Mouse (Mus musculus): ENCODE measurements around the gene Plekha4.
A peak's percentile ranks its signal among the peaks of the same experiment; 100 is the strongest.

Plekha4 gene

DNA sequence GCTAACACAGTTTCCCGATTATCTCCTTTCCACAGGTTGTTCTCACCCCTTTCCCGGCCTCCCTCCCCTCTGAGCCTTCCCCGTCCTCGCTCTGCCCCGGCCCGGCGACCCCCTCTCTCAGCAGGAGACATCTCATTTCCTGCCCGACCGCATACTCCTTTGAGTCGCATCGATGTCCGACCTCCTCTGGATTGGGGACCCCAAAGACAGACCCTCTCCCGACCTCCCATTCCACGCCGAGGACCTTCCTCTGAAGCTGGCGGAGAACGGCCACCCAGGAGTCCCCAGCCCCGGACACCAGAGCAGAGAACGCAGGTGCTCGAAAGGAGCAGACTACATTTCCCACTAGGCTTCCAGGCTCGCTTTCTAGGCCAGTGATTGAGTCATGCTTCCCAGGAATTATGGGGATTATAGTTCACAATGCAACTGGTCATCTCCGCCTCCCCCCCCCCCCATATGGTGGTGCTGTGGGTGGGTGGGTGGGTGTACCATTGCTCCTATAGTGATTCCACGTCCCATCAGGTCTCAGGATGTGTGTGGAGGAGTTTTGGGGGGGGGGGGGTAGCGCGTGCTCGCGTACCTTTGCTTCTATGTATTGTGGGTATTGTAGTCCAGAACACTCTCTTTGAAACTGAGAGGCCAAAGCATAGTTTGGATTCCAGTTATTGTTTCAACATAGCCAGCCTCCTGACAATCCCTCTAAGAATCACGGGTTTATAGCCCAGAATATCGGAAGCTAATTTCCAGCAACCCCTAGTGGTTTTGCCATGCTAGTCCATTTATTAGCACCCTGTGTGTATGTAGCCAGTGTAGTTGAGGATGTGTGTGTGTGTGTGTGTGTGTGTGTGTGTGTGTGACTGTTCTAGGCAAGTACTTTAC, 12.3 kb downstream of the Plekha4 start:
- DNase-seq (ENCODE audit: low spot score in 2 of 2), result no peak

DNA sequence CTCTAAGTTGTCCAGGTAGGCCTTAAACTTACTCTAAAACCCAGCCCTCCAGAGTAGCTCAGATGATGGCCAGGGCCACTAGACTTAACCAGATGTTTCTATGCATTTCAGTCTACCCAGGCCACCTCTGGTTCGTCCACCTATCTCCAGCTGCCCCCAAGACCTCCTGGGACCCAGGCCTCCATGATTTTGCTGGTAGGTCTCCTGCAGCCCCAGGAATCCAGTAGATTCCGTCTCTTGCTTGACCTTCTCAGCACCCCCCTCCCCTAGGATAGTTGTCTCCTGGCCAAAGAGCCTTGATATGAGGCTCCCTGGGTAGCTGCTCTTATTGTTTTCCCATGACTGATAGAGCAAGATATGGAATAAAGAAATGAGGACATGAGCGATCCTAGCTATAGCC, 13.0 kb downstream of the Plekha4 start:
- DNase-seq (ENCODE audit: low spot score in 2 of 2), result no peak

GRCm38 (mm10) chr7:45540213-45540612, 14.1 kb downstream of the Plekha4 start:
- DNase-seq (ENCODE audit: low spot score in 2 of 2), result no peak

DNA sequence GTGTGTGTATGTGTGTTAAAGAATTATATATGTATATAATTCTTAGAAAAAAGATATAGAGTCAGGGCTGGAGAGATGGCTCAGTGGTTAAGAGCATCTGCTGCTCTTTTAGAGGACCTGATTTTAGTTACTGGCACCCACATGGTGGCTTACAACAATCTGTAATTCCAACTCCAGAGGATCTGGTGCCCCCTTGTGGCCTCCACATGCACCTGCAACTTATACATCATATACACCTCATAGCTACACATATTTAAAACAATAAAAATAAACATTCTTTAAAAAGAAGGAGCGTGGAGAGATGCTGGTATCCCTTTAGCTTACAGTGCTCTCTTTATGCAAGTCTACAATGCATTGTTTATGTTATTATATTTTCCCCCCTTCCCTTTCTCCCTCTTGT, 18.4 kb downstream of the Plekha4 start:
- no peak for DNase-seq (ENCODE audit: low spot score in 2 of 2)

- DNase-seq (ENCODE audit: low spot score in 2 of 2), result no peak
Measured at GRCm38 (mm10) chr7:45549641-45550436, 23.7 kb downstream of the Plekha4 start.

- no peak for DNase-seq (ENCODE audit: low spot score in 2 of 2)
Measured at GRCm38 (mm10) chr7:45550821-45551511, 24.8 kb downstream of the Plekha4 start.

- DNase-seq (ENCODE audit: low spot score in 2 of 2), result no peak
Measured at GRCm38 (mm10) chr7:45551512-45551883, 25.4 kb downstream of the Plekha4 start.

DNA sequence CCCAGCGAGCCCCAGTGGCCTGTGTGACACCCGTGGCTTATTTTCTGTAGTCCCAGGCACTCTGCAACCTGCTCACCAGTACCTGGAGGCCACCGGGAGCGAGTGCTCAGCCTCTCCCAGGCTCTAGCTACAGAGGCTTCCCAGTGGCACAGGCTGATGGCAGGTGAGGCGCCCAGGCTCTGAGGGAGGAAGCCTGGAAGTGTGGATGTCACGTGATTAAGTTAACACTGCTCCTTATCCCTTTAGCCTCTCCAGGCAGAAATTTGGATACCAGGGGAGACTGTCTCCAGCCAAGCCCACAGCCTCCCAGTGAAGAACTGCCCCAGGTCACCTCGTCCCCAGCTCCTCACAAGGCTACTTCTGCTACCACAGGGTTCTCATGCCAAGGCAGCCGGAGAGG, 27.4 kb downstream of the Plekha4 start:
- no peak for DNase-seq (ENCODE audit: low spot score in 2 of 2)

DNA sequence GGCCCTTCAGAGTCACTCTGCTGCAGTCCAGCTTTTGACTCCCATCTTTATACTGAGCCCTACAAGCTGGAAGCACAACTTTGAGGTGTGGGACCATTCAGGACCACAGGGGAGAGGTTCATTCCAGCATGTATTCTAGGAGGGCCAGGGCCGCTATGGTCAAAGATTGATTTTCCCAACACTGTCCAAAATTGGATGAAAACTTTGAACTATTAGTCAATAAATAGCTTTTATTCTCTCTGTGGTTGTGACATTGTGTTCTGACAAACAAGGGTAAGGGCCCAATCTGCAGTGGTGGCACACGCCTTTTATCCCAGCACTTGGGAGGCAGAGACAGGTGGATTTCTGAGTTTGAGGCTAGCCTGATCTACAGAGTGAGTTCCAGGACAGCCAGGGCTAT, 27.9 kb downstream of the Plekha4 start:
- DNase-seq (ENCODE audit: low spot score in 2 of 2), result no peak

GRCm38 (mm10) chr7:45554744-45555143, 28.6 kb downstream of the Plekha4 start, which contains the start of gene Hsd17b14:
Gene Hsd17b14, plus strand, starts transcription at chr7:45554893.
- DNase-seq (ENCODE audit: low spot score in 2 of 2), result no peak

- peak; percentile 65 to 79 for DNase-seq (ENCODE audit: low spot score in 2 of 2)
Measured at GRCm38 (mm10) chr7:45555787-45556186, 29.7 kb downstream of the Plekha4 start.

GRCm38 (mm10) chr7:45558907-45559306, 32.8 kb downstream of the Plekha4 start:
- no peak for DNase-seq (ENCODE audit: low spot score in 2 of 2)

DNA sequence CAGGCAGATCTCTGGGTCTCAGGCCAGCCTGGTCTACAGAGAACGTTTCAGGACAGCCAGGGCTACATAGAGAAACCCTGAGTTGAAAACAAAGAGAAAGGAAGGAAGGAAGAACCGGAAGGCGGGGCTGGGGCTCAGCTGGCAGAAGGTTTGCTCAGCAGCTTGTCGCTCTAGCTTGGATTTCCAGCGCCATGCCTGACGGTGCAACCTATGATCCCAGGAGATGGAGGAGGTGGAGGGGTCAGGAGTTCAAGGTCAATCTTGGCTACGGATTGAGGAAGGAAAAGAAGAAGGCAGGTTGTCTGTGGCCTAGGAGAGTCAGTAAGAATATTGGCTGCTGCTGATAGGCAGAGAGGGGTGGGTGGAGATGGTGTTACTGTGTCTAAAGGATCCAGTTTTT, 34.1 kb downstream of the Plekha4 start:
- DNase-seq (ENCODE audit: low spot score in 2 of 2), result no peak

- peak; percentile 59 to 78 for DNase-seq (ENCODE audit: low spot score in 2 of 2)
Measured at GRCm38 (mm10) chr7:45560843-45561623, 34.9 kb downstream of the Plekha4 start.

GRCm38 (mm10) chr7:45561624-45562520, 35.7 kb downstream of the Plekha4 start:
- DNase-seq (ENCODE audit: low spot score in 2 of 2), result no peak

DNA sequence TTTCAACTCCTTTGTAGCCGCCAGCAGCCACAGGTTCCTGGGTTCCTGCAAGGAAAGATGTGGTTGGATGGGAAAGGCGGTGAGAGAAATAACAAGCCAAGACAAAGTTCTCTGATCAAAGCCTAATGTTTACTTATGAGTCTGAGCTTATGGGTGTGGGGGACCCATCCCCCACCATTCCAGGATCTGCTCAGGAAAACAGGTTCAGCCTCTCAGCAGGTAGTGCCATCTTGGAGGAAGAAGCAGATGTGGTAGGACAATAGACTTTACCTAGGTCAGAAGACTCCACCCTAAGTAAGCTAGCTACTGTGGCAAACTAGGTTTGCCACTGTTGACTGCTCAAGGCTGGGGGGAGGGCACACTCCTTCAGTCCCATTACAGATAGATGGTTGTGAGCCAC, 38.7 kb downstream of the Plekha4 start:
- DNase-seq (ENCODE audit: low spot score in 2 of 2), result no peak

- DNase-seq (ENCODE audit: low spot score in 2 of 2), result no peak
Measured at GRCm38 (mm10) chr7:45565446-45565845, 39.3 kb downstream of the Plekha4 start.

DNA sequence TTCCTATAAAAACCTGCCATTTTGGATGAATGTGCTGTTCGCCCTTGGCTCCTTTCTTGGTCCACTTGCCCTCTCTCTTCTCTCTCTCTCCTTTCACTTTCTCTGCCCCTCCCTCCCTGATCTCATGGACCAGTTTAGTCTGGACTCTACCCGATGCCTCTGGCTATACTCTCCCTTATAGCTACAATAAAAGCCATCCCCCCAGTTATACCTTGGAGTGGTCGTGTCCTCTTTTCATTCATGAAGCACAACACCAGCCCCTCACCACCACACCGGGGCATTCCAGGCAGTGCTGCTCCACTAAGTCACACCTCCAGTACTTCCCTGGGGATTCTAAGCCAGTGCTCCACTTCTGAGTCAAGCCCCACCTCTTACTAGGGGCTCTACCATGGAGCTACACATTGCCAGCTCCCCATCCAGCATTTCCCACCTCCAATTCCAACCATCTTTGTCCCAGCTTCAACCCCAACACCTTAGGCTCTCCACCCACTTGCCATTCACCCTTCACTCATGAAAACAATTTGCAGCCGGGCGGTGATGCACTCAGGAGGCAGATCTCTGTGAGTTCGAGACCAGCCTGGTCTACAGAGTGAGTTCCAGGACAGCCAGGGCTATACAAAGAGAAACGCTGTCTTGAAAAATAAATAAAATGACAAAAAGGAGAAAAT, 41.1 kb downstream of the Plekha4 start:
- no peak for DNase-seq (ENCODE audit: low spot score in 2 of 2)

GRCm38 (mm10) chr7:45567780-45568516, 41.8 kb downstream of the Plekha4 start:
- DNase-seq (ENCODE audit: low spot score in 2 of 2), result peak; percentile 78 to 80

Data from spleen, postnatal 14 days (tissue).